Mouse (Mus musculus) liver, embryonic 16.5 days (tissue): ENCODE measurements around the gene Snrnp27. TPM values are rescaled to one million over a fixed set of nuclear protein-coding genes. Genes with fewer than 3 reads are reported as not detected.
A peak's percentile ranks its signal among the peaks of the same experiment; 100 is the strongest.

Experiments used
- ATAC-seq: fragments of 200-750 bp; cut with Nextera tagmentation; 2 replicates; pipeline ENCODE4 v1.8.0; 2017; ENCODE audit warnings: low read depth, mild to moderate bottlenecking, moderate number of reproducible peaks, moderate library complexity
- H3K27ac ChIP-seq: fragments of 300-500 bp; sonication (generic); 2 replicates; pipeline ENCODE4 v1.5.1; 2014; ENCODE audit warnings: mild to moderate bottlenecking, low read length
- H3K27me3 ChIP-seq: fragments of 300-500 bp; sonication (generic); 2 replicates; pipeline ENCODE4 v1.6.1; 2014; ENCODE audit warnings: low read depth, low read length, mixed read lengths; ENCODE audit not compliant: control insufficient read depth, insufficient read depth
- H3K36me3 ChIP-seq: fragments of 300-500 bp; sonication (generic); 2 replicates; pipeline ENCODE4 v1.6.1; 2014; ENCODE audit warnings: mild to moderate bottlenecking; ENCODE audit not compliant: control insufficient read depth, insufficient read depth
- H3K4me1 ChIP-seq: fragments of 300-500 bp; sonication (generic); 2 replicates; pipeline ENCODE4 v1.6.1; 2014; ENCODE audit warnings: low read depth, low read length, mixed read lengths; ENCODE audit not compliant: control insufficient read depth
- H3K4me2 ChIP-seq: fragments of 300-500 bp; sonication (generic); 2 replicates; pipeline ENCODE4 v1.6.1; 2014; ENCODE audit warnings: low read depth, low read length, mixed read lengths
- H3K4me3 ChIP-seq: fragments of 300-500 bp; sonication (generic); 2 replicates; pipeline ENCODE4 v1.5.1; 2014; ENCODE audit warnings: low read depth, mild to moderate bottlenecking, low read length
- H3K9ac ChIP-seq: fragments of 300-500 bp; sonication (generic); 2 replicates; pipeline ENCODE4 v1.6.1; 2014; ENCODE audit warnings: low read depth, low read length
- H3K9me3 ChIP-seq: fragments of 300-500 bp; sonication (generic); replicated peaks from 2 replicates; pipeline ENCODE4 v1.6.1; 2016; ENCODE audit warnings: low read length; ENCODE audit not compliant: control insufficient read depth
- WGBS: fragments of 180-500 bp; shearing (Covaris S2); extraction: QIAGEN DNeasy Blood & Tissue Kit; methylation state at CpG from one replicate; pipeline ENCODE4 v1.1.7; 2014; ENCODE audit not compliant: insufficient replicate concordance; 5-methylcytosine and 5-hydroxymethylcytosine counted together
- polyA plus RNA-seq: library from polyadenylated mRNA; unstranded; fragments of >200 nt; fragmentation: Nextera tagmentation; extraction: Ambion mirVana; gene quantifications from 2 replicates; pipeline ENCODE4 v1.2.1, GENCODE M21; 2015

Gene Snrnp27
- polyA plus RNA-seq, 1 experiment from 2014 or later: 35.6 TPM

DNA sequence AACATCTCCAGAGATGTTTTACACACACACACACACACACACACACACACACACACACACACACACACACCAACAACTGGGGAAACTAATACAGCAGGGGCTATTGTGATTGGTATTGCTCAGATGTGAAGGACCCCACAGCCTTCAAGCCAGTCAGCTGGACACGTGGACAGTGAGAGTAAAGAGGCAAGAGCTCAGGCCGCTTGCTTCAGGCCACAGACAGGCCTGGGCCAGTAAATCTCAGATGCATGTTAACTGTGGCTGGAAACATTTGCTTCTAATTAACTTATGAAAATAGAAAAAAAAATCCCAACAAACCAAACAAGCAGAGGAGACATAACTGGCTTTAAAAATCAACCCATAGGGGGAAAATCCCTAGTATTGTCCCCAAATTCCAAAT lies 46.5 kb downstream of the Snrnp27 start:
- no peak for ATAC-seq
- no peaks in the 10 kb centered on the region for H3K27me3 ChIP-seq
- peak overlapping the region; percentile 67 for H3K9ac ChIP-seq
- H3K4me2 ChIP-seq: no peak overlapping the region
- H3K36me3 ChIP-seq: no peaks in the 10 kb centered on the region
- H3K9me3 ChIP-seq: no peaks in the 10 kb centered on the region
- peak overlapping the region; percentile 95 for H3K27ac ChIP-seq
- no peak overlapping the region for H3K4me3 ChIP-seq
- 86% methylated on average over 2 of the region's 2 CpGs for WGBS
- peaks cover 60% of the 10 kb centered on the region for H3K4me1 ChIP-seq

DNA sequence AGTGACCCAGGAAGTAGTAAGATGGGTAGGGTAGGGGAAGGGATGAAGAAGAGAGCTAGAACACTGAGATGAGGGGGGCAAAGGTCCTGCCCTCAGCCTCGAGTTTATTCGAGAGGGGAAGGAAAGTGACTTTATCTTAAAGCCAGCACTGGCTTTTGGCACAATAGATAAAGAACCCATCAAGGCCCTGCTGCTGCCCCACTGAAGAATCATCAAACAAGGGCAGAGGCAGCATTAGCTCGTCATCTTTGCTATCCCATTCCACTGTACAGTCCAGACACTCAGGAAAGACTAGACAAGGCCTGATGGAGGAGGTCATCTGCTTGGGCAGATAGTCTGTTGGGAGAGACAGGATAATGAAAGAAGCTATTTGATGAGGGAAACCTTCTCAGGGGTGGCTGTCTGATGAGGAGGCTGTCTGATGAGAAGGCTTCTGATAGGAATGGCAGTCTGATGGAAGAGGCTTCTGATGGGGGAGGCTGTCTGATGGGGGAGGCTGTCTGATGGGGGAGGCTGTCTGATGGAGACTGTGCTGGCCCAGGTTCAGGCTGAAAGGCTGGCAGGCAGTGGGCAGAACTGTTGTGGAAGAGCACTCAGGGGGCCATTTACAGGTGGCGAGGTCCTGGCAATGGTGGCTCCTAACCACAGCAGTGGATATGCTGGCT lies 47.0 kb downstream of the Snrnp27 start:
- Histone ChIP-seq H3K4me2 (peak overlapping the region; percentile 51), H3K9me3 (no peaks in the 10 kb centered on the region), H3K4me3 (peak overlapping the region; percentile 3; the same call in 1 of the 2 replicates), H3K27ac (peak overlapping the region; percentile 95), H3K36me3 (no peaks in the 10 kb centered on the region), H3K9ac (peak overlapping the region; percentile 67), H3K27me3 (no peaks in the 10 kb centered on the region), H3K4me1 (peaks cover 60% of the 10 kb centered on the region)
- 23% methylated on average over 4 of the region's 4 CpGs for WGBS
- peak; percentile 51 for ATAC-seq

DNA sequence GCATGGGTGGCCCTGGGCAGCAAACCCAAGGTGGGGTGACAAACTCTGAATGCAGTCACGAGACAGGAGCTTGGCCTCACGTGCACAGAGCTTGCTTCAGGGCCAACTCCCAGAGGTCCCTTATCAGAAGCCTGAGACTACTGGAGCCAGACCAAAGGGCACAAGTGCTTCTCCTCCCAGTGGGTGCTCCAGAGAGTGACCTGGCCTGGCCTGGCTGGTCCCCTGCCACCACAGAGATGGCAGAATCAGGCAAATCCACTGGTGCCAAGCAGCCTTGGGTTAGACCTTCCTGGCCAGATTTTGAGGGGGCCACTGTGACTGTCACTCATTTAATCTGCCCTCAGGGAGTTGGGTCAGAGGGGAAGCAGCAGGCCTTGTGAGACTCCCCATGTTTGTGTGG lies 47.8 kb downstream of the Snrnp27 start:
- peak overlapping the region; percentile 51 for H3K4me2 ChIP-seq
- ATAC-seq: peak; percentile 69
- H3K27ac ChIP-seq: peak overlapping the region; percentile 95
- H3K36me3 ChIP-seq: no peaks in the 10 kb centered on the region
- H3K27me3 ChIP-seq: no peaks in the 10 kb centered on the region
- H3K4me1 ChIP-seq: peaks cover 55% of the 10 kb centered on the region
- peak overlapping the region; percentile 67 for H3K9ac ChIP-seq
- no peaks in the 10 kb centered on the region for H3K9me3 ChIP-seq
- H3K4me3 ChIP-seq: no peak overlapping the region
- WGBS: 11% methylated on average over 2 of the region's 2 CpGs

DNA sequence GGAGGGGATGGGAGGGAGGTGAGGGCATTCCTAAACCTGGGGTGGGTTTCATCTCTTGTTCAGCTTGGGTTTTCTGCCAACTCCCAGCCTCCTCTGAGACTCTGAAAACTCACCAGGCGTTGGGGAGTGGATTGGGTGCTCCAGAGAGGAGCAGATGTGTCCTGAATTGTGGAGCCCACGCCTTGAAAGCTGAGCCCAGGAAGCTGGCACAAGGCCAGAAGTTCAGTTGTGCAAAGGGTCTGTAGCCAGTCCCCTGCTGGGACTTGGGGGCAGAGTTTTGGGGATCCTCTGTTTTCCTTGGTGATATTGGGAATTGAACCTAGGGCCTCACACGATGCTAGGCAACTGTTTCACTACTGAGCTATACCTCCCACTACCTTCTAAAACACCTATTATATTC lies 54.2 kb downstream of the Snrnp27 start:
- Histone ChIP-seq H3K27ac (no peak overlapping the region), H3K4me1 (no peaks in the 10 kb centered on the region; the same call in 1 of the 2 replicates), H3K9me3 (no peaks in the 10 kb centered on the region), H3K27me3 (no peaks in the 10 kb centered on the region; the same call in 1 of the 2 replicates), H3K4me3 (no peak overlapping the region), H3K9ac (no peak overlapping the region), H3K4me2 (no peak overlapping the region), H3K36me3 (no peaks in the 10 kb centered on the region)
- ATAC-seq: no peak
- WGBS: 70% methylated on average over 3 of the region's 3 CpGs

DNA sequence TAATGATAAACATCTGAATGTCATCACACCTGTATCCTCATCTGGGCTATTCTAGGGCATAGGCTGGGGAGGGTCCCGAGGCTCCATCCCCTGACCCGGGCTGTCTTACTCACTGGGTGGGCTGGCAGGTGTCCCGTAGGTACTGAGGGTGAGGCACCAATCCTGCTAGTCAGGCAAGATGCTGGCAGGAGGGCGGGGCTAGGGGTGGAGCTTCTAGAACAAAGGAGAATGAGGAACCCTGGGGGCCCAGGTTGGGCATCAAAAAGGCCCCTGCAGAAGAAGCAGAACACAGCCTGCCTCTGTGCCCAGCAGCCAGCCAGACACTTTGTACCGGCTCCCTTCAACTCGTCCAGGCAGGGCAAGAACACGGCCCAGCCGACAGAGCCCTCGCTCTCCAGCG lies 56.4 kb downstream of the Snrnp27 start, which contains the start of gene Asprv1:
Gene Asprv1, plus strand, starts transcription at position 219 of the 400 bp plus-strand sequence.
- no peaks in the 10 kb centered on the region for H3K9me3 ChIP-seq
- no peaks in the 10 kb centered on the region for H3K36me3 ChIP-seq
- no peak within 1 kb of the TSS for H3K4me3 ChIP-seq
- no peaks in the 10 kb centered on the region; the same call in 1 of the 2 replicates for H3K4me1 ChIP-seq
- H3K27ac ChIP-seq: no peak within 1 kb of the TSS
- no peak within 1 kb of the TSS for H3K4me2 ChIP-seq
- no peak for ATAC-seq
- no peak within 1 kb of the TSS for H3K9ac ChIP-seq
- H3K27me3 ChIP-seq: no peaks in the 10 kb centered on the region; the same call in none of the 2 replicates
- WGBS: 57% methylated on average over 10 of the region's 10 CpGs

Other genes with a start within 250 kb of the Snrnp27 start
- 10.6 and 10.8 TPM in 2 replicates for gene C87436, start 246.1 kb downstream of the Snrnp27 start, polyA plus RNA-seq
- gene Pcbp1, start 158.2 kb downstream of the Snrnp27 start, polyA plus RNA-seq: 82.3 and 84.0 TPM in 2 replicates
- gene Asprv1, start 56.4 kb downstream of the Snrnp27 start, polyA plus RNA-seq: 2.3 and 2.9 TPM in 2 replicates
- 51.6 and 53.8 TPM in 2 replicates for gene Mxd1, start 15.4 kb downstream of the Snrnp27 start, polyA plus RNA-seq
- 5.8 and 6.0 TPM in 2 replicates for gene Gmcl1, start 48.9 kb upstream of the Snrnp27 start, polyA plus RNA-seq
- 42.9 and 45.5 TPM in 2 replicates for gene Anxa4, start 109.1 kb upstream of the Snrnp27 start, polyA plus RNA-seq
- 3.4 TPM in 2 replicates for gene Aak1, start 165.0 kb upstream of the Snrnp27 start, polyA plus RNA-seq